Mouse (Mus musculus) hindbrain, embryonic 16.5 days (tissue): ENCODE measurements around the gene Olfr419. TPM values are rescaled to one million over a fixed set of nuclear protein-coding genes. Genes with fewer than 3 reads are reported as not detected.

Source experiments
- ATAC-seq: fragments of 200-750 bp; cut with Nextera tagmentation; 2 replicates; pipeline ENCODE4 v1.8.0; 2017; ENCODE audit warnings: moderate TSS enrichment, moderate library complexity
- H3K27ac ChIP-seq: fragments of 300-500 bp; sonication (generic); 2 replicates; pipeline ENCODE4 v1.5.1; 2014; ENCODE audit warnings: low read depth, mild to moderate bottlenecking, control low read depth, low read length, moderate library complexity
- H3K27me3 ChIP-seq: fragments of 300-500 bp; sonication (generic); replicated peaks from 2 replicates; pipeline ENCODE4 v1.6.1; 2014; ENCODE audit warnings: low read length; ENCODE audit not compliant: control insufficient read depth, insufficient read depth
- H3K36me3 ChIP-seq: fragments of 300-500 bp; sonication (generic); 2 replicates; pipeline ENCODE4 v1.6.1; 2014; ENCODE audit warnings: mild to moderate bottlenecking, low read length, moderate library complexity, mixed read lengths; ENCODE audit not compliant: control insufficient read depth, insufficient read depth
- H3K4me1 ChIP-seq: fragments of 300-500 bp; sonication (generic); 2 replicates; pipeline ENCODE4 v1.6.1; 2014; ENCODE audit warnings: low read depth, low read length; ENCODE audit not compliant: control insufficient read depth, insufficient read depth
- H3K4me2 ChIP-seq: fragments of 300-500 bp; sonication (generic); 2 replicates; pipeline ENCODE4 v1.6.1; 2014; ENCODE audit warnings: mild to moderate bottlenecking, low read length, control low read depth, moderate library complexity
- H3K4me3 ChIP-seq: fragments of 300-500 bp; sonication (generic); 2 replicates; pipeline ENCODE4 v1.5.1; 2014; ENCODE audit warnings: mild to moderate bottlenecking, low read length, control low read depth, moderate library complexity
- H3K9ac ChIP-seq: fragments of 300-500 bp; sonication (generic); 2 replicates; pipeline ENCODE4 v1.6.1; 2014; ENCODE audit warnings: low read depth, mild to moderate bottlenecking, control low read depth, low read length, moderate library complexity
- H3K9me3 ChIP-seq: fragments of 300-500 bp; sonication (generic); 2 replicates; pipeline ENCODE4 v1.6.1; 2014; ENCODE audit warnings: mild to moderate bottlenecking, low read length, moderate library complexity; ENCODE audit not compliant: control insufficient read depth
- WGBS: fragments of 180-500 bp; shearing (Covaris S2); extraction: QIAGEN DNeasy Blood & Tissue Kit; methylation state at CpG from one replicate; pipeline ENCODE4 v1.1.7; 2014; 5-methylcytosine and 5-hydroxymethylcytosine counted together
- polyA plus RNA-seq: library from polyadenylated mRNA; unstranded; fragments of >200 nt; fragmentation: Nextera tagmentation; extraction: Ambion mirVana; gene quantifications from 2 replicates; pipeline ENCODE4 v1.2.1, GENCODE M21; 2015

Olfr419 gene
- polyA plus RNA-seq: not detected in 2 replicates

- H3K4me2 ChIP-seq: no peak within 1 kb of the TSS
- H3K27me3 ChIP-seq: no peaks in the 10 kb centered on the region
- no peaks in the 10 kb centered on the region for H3K9me3 ChIP-seq
- no peak within 1 kb of the TSS for H3K4me3 ChIP-seq
- no peaks in the 10 kb centered on the region for H3K4me1 ChIP-seq
- 85% methylated on average over 3 of the region's 3 CpGs for WGBS
- ATAC-seq: no peak
- no peak within 1 kb of the TSS for H3K27ac ChIP-seq
- H3K36me3 ChIP-seq: no peaks in the 10 kb centered on the region
- no peak within 1 kb of the TSS for H3K9ac ChIP-seq
Measured at GRCm38 (mm10) chr1:174251961-174252360, at the start of gene Olfr419. TSS of gene Olfr419 (minus strand) at chr1:174252061.

- Histone ChIP-seq H3K27me3 (no peaks in the 10 kb centered on the region), H3K9me3 (no peaks in the 10 kb centered on the region), H3K4me1 (no peaks in the 10 kb centered on the region), H3K4me2 (no peak overlapping the region), H3K36me3 (no peaks in the 10 kb centered on the region), H3K4me3 (no peak overlapping the region), H3K9ac (no peak overlapping the region), H3K27ac (no peak overlapping the region)
- ATAC-seq: no peak
- 90% methylated on average over 3 of the region's 3 CpGs for WGBS
Measured at GRCm38 (mm10) chr1:174270643-174271042, 18.8 kb upstream of the Olfr419 start.

GRCm38 (mm10) chr1:174269162-174269561 is 17.3 kb upstream of the Olfr419 start:
- Histone ChIP-seq H3K4me3 (no peak overlapping the region), H3K9ac (no peak overlapping the region), H3K27ac (no peak overlapping the region), H3K27me3 (no peaks in the 10 kb centered on the region), H3K36me3 (no peaks in the 10 kb centered on the region), H3K4me2 (no peak overlapping the region), H3K4me1 (no peaks in the 10 kb centered on the region), H3K9me3 (no peaks in the 10 kb centered on the region)
- ATAC-seq: no peak
- WGBS: 80% methylated on average over 4 of the region's 4 CpGs

GRCm38 (mm10) chr1:174267816-174268215 is 16.0 kb upstream of the Olfr419 start:
- ATAC-seq: no peak
- Histone ChIP-seq H3K9ac (no peak overlapping the region), H3K27me3 (no peaks in the 10 kb centered on the region), H3K9me3 (no peaks in the 10 kb centered on the region), H3K36me3 (no peaks in the 10 kb centered on the region), H3K4me2 (no peak overlapping the region), H3K4me3 (no peak overlapping the region), H3K4me1 (no peaks in the 10 kb centered on the region), H3K27ac (no peak overlapping the region)
- WGBS: 86% methylated on average over 4 of the region's 4 CpGs

GRCm38 (mm10) chr1:174250376-174250775 is 1.5 kb downstream of the Olfr419 start:
- H3K27ac ChIP-seq: no peak overlapping the region
- H3K27me3 ChIP-seq: no peaks in the 10 kb centered on the region
- no peak overlapping the region for H3K4me2 ChIP-seq
- H3K4me1 ChIP-seq: no peaks in the 10 kb centered on the region
- no peaks in the 10 kb centered on the region for H3K9me3 ChIP-seq
- whole genome bisulfite sequencing: 76% methylated on average over 2 of the region's 2 CpGs
- no peak overlapping the region for H3K9ac ChIP-seq
- H3K4me3 ChIP-seq: no peak overlapping the region
- ATAC-seq: no peak
- no peaks in the 10 kb centered on the region for H3K36me3 ChIP-seq

GRCm38 (mm10) chr1:174247170-174247569 is 4.7 kb downstream of the Olfr419 start:
- WGBS: 75% methylated on average over 6 of the region's 6 CpGs
- Histone ChIP-seq H3K4me2 (no peak overlapping the region), H3K9ac (no peak overlapping the region), H3K4me3 (no peak overlapping the region), H3K36me3 (no peaks in the 10 kb centered on the region), H3K4me1 (no peaks in the 10 kb centered on the region), H3K9me3 (no peaks in the 10 kb centered on the region), H3K27me3 (no peaks in the 10 kb centered on the region), H3K27ac (no peak overlapping the region)
- ATAC-seq: no peak

- no peaks in the 10 kb centered on the region for H3K4me1 ChIP-seq
- no peak overlapping the region for H3K9ac ChIP-seq
- no peaks in the 10 kb centered on the region for H3K27me3 ChIP-seq
- no peak overlapping the region for H3K27ac ChIP-seq
- 100% methylated on average over 1 of the region's 1 CpGs for WGBS
- H3K9me3 ChIP-seq: no peaks in the 10 kb centered on the region
- no peak overlapping the region for H3K4me2 ChIP-seq
- no peak for ATAC-seq
- no peak overlapping the region for H3K4me3 ChIP-seq
- no peaks in the 10 kb centered on the region for H3K36me3 ChIP-seq
Measured at GRCm38 (mm10) chr1:174246080-174246479, 5.8 kb downstream of the Olfr419 start.

GRCm38 (mm10) chr1:174244621-174245020 is 7.2 kb downstream of the Olfr419 start:
- no peak for ATAC-seq
- no peaks in the 10 kb centered on the region for H3K36me3 ChIP-seq
- WGBS: 72% methylated on average over 2 of the region's 2 CpGs
- H3K9me3 ChIP-seq: no peaks in the 10 kb centered on the region
- H3K9ac ChIP-seq: no peak overlapping the region
- H3K4me3 ChIP-seq: no peak overlapping the region
- H3K4me1 ChIP-seq: no peaks in the 10 kb centered on the region
- no peaks in the 10 kb centered on the region for H3K27me3 ChIP-seq
- no peak overlapping the region for H3K27ac ChIP-seq
- no peak overlapping the region for H3K4me2 ChIP-seq

GRCm38 (mm10) chr1:174239916-174240315 is 11.9 kb downstream of the Olfr419 start:
- Histone ChIP-seq H3K27ac (no peak overlapping the region), H3K4me3 (no peak overlapping the region), H3K4me2 (no peak overlapping the region), H3K4me1 (no peaks in the 10 kb centered on the region), H3K9ac (no peak overlapping the region), H3K36me3 (no peaks in the 10 kb centered on the region), H3K9me3 (no peaks in the 10 kb centered on the region), H3K27me3 (no peaks in the 10 kb centered on the region)
- no peak for ATAC-seq
- 88% methylated on average over 4 of the region's 4 CpGs for WGBS
